Mouse (Mus musculus) large intestine, adult 2 months (tissue): ENCODE measurements around the gene Xdh. TPM values are rescaled to one million over a fixed set of nuclear protein-coding genes. Genes with fewer than 3 reads are reported as not detected.

Experiments used
- polyA plus RNA-seq: library from polyadenylated mRNA; depleted of rRNA; stranded (reverse); fragments of >200 nt; gene quantifications from 2 replicates; pipeline ENCODE4 v1.2.3, GENCODE M21; 2012; rRNA removed

Gene Xdh
- polyA plus RNA-seq, 1 experiment = 126 TPM

Other genes with a start within 250 kb of the Xdh start
- gene Galnt14, start 239.7 kb downstream of the Xdh start, polyA plus RNA-seq = 0.08 and 0.12 TPM in 2 replicates
- 4.3 and 5.3 TPM in 2 replicates for gene Ehd3, start 146.1 kb downstream of the Xdh start, polyA plus RNA-seq
- gene Srd5a2, start 97.7 kb upstream of the Xdh start, polyA plus RNA-seq = 0.08 TPM in 1 of 2 replicates, not detected in the other